Mouse (Mus musculus) kidney, adult 2 months (tissue): ENCODE measurements around the gene Plch2. TPM values are rescaled to one million over a fixed set of nuclear protein-coding genes. Genes with fewer than 3 reads are reported as not detected.

Experiments used
- DNase-seq: peaks from one replicate; pipeline ENCODE4 v3.0.0; 2021
- H3K27ac ChIP-seq: fragments of 200-500 bp; 2 replicates; pipeline ENCODE4 v1.5.1; 2012; ENCODE audit warnings: low read depth, low read length, control low read depth, inconsistent platforms; ENCODE audit not compliant: insufficient read depth
- H3K27me3 ChIP-seq: fragments of 200-500 bp; replicated peaks from 2 replicates; pipeline ENCODE4 v1.6.1; 2012; ENCODE audit warnings: mild to moderate bottlenecking, moderate library complexity, low read length, inconsistent platforms; ENCODE audit not compliant: control insufficient read depth, insufficient read depth
- H3K36me3 ChIP-seq: fragments of 200-500 bp; 2 replicates; pipeline ENCODE4 v1.6.1; 2012; ENCODE audit warnings: mild to moderate bottlenecking, moderate library complexity, low read length, inconsistent platforms; ENCODE audit not compliant: control insufficient read depth, insufficient read depth
- H3K4me1 ChIP-seq: fragments of 200-500 bp; 2 replicates; pipeline ENCODE4 v1.6.1; 2011; ENCODE audit warnings: low read length; ENCODE audit not compliant: control insufficient read depth, insufficient read depth
- H3K4me3 ChIP-seq: fragments of 200-500 bp; 2 replicates; pipeline ENCODE4 v1.5.1; 2011; ENCODE audit warnings: mild to moderate bottlenecking, low read depth, low read length, control low read depth; ENCODE audit not compliant: insufficient read depth
- CTCF ChIP-seq: fragments of 200-500 bp; conservative IDR thresholded peaks from 2 replicates; pipeline ENCODE4 v1.5.1; 2011; ENCODE audit warnings: low read depth, mild to moderate bottlenecking, control low read depth, low read length, moderate library complexity, mixed read lengths; ENCODE audit not compliant: insufficient read depth, insufficient read length
- POLR2A ChIP-seq: fragments of 200-500 bp; IDR thresholded peaks from one replicate; pipeline ENCODE4 v1.6.1; 2011; ENCODE audit warnings: low read depth, low read length, control low read depth
- whole genome bisulfite sequencing: fragments of 180-500 bp; shearing (Covaris S2); methylation state at CpG from one replicate; pipeline ENCODE4 v1.1.7; 2018; 5-methylcytosine and 5-hydroxymethylcytosine counted together
- polyA plus RNA-seq: library from polyadenylated mRNA; depleted of rRNA; stranded (reverse); fragments of >200 nt; gene quantifications from 2 replicates; pipeline ENCODE4 v1.2.3, GENCODE M21; 2012

Plch2 gene
- polyA plus RNA-seq, 1 experiment = 0.52 TPM

GRCm38 (mm10) chr4:155040197-155040596, 16.4 kb downstream of the Plch2 start:
- no peaks in the 10 kb centered on the region for H3K4me1 ChIP-seq
- no peak for TF ChIP-seq POLR2A
- no peak for TF ChIP-seq CTCF
- 36% methylated on average over 9 of the region's 9 CpGs for WGBS
- H3K36me3 ChIP-seq = no peaks in the 10 kb centered on the region
- H3K4me3 ChIP-seq = no peak overlapping the region
- H3K27ac ChIP-seq = no peak overlapping the region
- H3K27me3 ChIP-seq = no peaks in the 10 kb centered on the region
- no peak for DNase-seq

DNA sequence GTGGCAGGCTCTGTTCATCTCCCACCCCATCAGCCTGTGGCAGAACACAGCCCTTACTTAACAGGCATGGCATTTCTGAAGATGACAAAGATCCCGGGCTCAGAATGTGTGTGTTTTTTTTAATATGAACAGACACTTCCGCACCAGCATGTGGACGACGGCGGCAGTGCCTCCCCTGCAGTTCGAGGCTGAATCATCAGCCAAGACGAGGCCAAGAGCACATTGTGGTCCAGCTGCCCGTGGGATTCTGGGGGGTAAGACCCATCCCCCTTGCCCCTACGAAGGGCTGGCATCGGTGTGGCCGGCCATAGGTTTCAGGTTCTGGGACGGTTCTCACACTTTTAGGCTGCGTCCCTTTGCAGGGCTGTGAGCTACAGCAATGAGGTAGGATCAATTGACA, 21.8 kb downstream of the Plch2 start:
- Histone ChIP-seq H3K4me3 (no peak overlapping the region), H3K27ac (no peak overlapping the region), H3K4me1 (no peaks in the 10 kb centered on the region), H3K36me3 (no peaks in the 10 kb centered on the region), H3K27me3 (no peaks in the 10 kb centered on the region)
- TF ChIP-seq CTCF (no peak), POLR2A (no peak)
- WGBS = 63% methylated on average over 13 of the region's 13 CpGs
- DNase-seq = no peak

DNA sequence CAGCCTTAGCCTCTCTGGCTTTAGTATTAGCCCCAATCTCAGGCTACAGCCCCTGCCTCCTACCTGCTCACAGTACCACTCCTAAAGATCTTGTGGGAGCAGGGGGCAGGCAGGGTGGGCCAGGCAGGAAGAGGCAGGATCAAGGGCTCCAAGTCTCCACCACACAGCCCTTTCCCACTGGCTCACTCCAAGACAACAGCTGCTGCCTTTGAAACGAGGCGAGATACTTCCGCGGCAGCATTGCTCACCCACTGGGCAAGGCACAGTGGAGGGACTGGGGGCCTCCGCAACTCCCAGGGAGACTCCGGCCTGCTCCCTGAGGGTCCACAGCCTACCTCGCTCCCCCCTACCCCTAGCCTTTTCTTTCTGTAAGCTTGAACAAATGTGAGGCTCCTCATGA, 22.4 kb downstream of the Plch2 start:
- Histone ChIP-seq H3K4me1 (no peaks in the 10 kb centered on the region), H3K27me3 (no peaks in the 10 kb centered on the region), H3K27ac (no peak overlapping the region), H3K4me3 (no peak overlapping the region), H3K36me3 (no peaks in the 10 kb centered on the region)
- DNase-seq = no peak
- WGBS = 47% methylated on average over 7 of the region's 7 CpGs
- TF ChIP-seq CTCF (no peak), POLR2A (no peak)

DNA sequence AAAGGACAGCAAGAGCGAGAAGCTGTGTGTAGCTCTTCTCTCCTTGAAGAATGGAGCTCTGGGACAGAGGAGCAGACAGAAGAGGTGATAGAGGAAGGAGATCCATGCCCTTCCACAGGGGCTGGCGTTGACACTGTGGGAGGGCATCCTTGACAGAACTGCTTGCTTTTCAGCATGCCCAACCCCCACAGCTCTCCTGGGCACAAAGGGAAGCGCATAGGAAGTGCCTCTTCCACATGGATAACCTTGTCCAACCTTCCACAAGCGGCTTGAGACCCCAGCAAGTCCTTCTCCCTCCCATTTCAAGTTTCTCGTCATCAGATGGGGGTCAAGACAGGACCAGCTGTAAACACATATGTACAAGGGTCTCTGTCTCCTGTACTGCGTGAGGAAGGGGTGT, 23.5 kb downstream of the Plch2 start:
- WGBS = 36% methylated on average over 6 of the region's 6 CpGs
- H3K36me3 ChIP-seq = no peaks in the 10 kb centered on the region
- no peak for DNase-seq

GRCm38 (mm10) chr4:155024170-155025010, 32.2 kb downstream of the Plch2 start:
- DNase-seq = no peak
- Histone ChIP-seq H3K27me3 (no peaks in the 10 kb centered on the region), H3K4me1 (no peaks in the 10 kb centered on the region), H3K27ac (no peak overlapping the region), H3K4me3 (no peak overlapping the region), H3K36me3 (no peaks in the 10 kb centered on the region)
- 88% methylated on average over 11 of the region's 11 CpGs for WGBS
- no peak for TF ChIP-seq POLR2A
- no peak for TF ChIP-seq CTCF

More for the DNA sequence above, 23.5 kb downstream of the Plch2 start:
- TF ChIP-seq POLR2A (no peak), CTCF (no peak)
- Histone ChIP-seq H3K27ac (no peak overlapping the region), H3K4me1 (no peaks in the 10 kb centered on the region), H3K4me3 (no peak overlapping the region), H3K27me3 (no peaks in the 10 kb centered on the region)

DNA sequence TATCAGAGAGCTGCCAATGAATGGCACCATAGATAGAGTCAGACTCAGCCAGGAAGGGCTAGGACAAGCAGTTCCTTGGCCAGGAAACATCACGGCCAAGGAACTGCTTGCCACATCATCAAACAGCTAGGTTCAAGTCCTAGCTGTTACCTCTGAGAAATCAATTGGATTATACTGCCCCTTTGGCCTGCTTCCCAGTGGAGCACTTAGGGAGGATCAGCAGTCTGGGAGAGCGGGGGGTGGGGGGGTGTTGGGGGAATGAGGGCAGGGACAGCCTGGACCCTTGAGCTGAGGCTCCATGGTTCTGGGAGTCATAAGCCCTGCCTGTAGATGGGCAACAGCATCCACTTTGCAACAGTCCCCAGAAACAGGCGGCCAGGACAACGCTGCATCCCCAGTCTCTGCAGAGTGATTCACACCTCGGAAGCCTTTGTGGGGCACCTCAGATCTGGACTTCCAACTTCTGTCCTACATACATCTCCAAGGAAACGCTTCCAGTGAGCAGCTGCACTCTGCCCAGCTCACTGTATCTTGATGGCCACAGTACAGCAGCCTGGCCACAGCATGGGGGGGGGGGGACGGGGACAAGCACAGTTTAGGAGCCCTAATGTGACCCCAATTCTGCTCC, 34.2 kb downstream of the Plch2 start:
- H3K27me3 ChIP-seq = no peaks in the 10 kb centered on the region
- H3K4me3 ChIP-seq = no peak overlapping the region
- H3K36me3 ChIP-seq = no peaks in the 10 kb centered on the region
- no peak for DNase-seq
- H3K4me1 ChIP-seq = no peaks in the 10 kb centered on the region
- 66% methylated on average over 7 of the region's 7 CpGs for WGBS
- no peak overlapping the region for H3K27ac ChIP-seq
- TF ChIP-seq POLR2A (no peak), CTCF (no peak)

DNA sequence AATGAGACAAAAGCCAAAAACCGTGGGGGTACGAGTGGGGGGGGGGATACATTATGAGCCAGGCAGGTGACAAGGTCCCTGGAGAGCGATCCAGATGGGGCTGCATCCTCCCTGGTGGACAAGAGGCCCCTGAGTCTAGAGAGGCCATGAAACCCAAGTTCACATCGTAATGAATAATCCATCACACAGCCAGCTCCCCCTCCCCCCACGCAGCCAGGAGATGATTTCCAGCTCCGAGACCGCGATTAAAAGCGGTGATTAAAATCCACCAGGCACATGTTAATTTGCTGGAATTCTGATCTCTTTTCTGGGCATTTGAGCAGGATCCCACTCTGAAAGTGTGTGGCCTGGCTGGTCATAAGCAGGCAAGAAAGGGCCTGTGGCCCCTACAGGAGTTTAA, 35.8 kb downstream of the Plch2 start:
- WGBS = 28% methylated on average over 9 of the region's 9 CpGs
- TF ChIP-seq POLR2A = no peak
- no peak for TF ChIP-seq CTCF
- H3K4me1 ChIP-seq = no peaks in the 10 kb centered on the region
- no peaks in the 10 kb centered on the region for H3K36me3 ChIP-seq
- no peak overlapping the region for H3K4me3 ChIP-seq
- no peaks in the 10 kb centered on the region for H3K27me3 ChIP-seq
- DNase-seq = no peak
- H3K27ac ChIP-seq = no peak overlapping the region
